Mouse (Mus musculus): ENCODE results near the gene Prss46.

DNA sequence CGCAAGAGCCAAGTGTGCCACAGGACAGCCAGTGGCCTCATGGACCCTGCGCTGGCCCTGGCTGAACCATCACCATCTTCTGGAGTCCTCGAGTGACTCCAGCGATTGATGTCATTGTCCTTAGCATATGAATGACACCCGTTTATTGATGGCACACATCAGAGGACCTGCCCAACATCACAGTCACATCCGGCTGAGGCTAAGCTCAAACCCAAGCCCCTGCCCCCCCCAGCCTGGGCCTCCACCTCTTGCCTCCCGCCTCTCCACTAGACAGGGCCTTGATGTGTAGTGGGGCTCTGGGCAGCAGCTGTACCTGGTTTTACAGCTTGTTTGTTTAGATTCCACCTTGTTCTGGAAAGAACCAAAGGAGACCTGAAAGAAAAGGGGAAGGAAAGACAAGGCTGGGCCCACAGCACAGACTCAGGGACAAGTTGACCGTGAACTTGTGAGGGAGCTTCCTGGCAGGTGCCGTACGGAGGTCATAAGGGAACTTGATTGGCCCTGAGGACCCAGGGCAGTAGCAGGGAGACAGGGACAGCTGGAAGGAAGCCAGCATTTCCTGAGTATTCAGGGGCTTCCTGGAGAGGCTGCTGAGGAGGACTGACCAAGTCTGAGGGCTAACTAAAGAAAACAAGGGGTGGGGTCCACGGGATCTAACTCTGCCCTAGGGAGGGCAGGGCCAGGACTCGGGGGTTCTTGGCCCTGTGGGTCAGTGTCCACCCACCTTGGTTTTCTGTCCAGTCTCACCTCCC lies 46.9 kb downstream of the Prss46 start:
- TF ChIP-seq POLR2A (IDR thresholded peaks at IDR 0.05; ENCODE audit: extremely low read depth, insufficient read depth, low read length) = no peak
- TF ChIP-seq CTCF (IDR thresholded peaks at IDR 0.05; ENCODE audit: extremely low read depth, insufficient read depth, low read length) = no peak
